Mouse (Mus musculus): ENCODE results near the gene Kncn.

The Kncn gene

GRCm38 (mm10) chr4:115884022-115884421, at the start of gene Kncn:
Gene Kncn, plus strand, starts transcription at chr4:115884400.
- DNase-seq (ENCODE audit: low spot score in 2 of 2) = no peak

- DNase-seq (ENCODE audit: low spot score in 2 of 2) = no peak
These were observed 48.6 kb upstream of the Kncn start for GRCm38 (mm10) chr4:115835576-115835975.

- DNase-seq (ENCODE audit: low spot score in 2 of 2) = no peak
These were observed 46.0 kb upstream of the Kncn start for GRCm38 (mm10) chr4:115838196-115838595.

- DNase-seq (ENCODE audit: low spot score in 2 of 2) = peak; percentile 87 to 92
These were observed 45.2 kb upstream of the Kncn start, which contains the start of gene Mknk1 for GRCm38 (mm10) chr4:115838696-115839641. Gene Mknk1, plus strand, starts transcription at chr4:115839198.

- no peak for DNase-seq (ENCODE audit: low spot score in 2 of 2)
These were observed 44.2 kb upstream of the Kncn start for GRCm38 (mm10) chr4:115839956-115840355.

GRCm38 (mm10) chr4:115840842-115841241, 43.4 kb upstream of the Kncn start:
- no peak for DNase-seq (ENCODE audit: low spot score in 2 of 2)

GRCm38 (mm10) chr4:115846656-115847055, 37.5 kb upstream of the Kncn start:
- DNase-seq (ENCODE audit: low spot score in 2 of 2) = no peak

GRCm38 (mm10) chr4:115847377-115847776, 36.8 kb upstream of the Kncn start:
- no peak for DNase-seq (ENCODE audit: low spot score in 2 of 2)

GRCm38 (mm10) chr4:115848083-115848482, 36.1 kb upstream of the Kncn start:
- no peak for DNase-seq (ENCODE audit: low spot score in 2 of 2)

GRCm38 (mm10) chr4:115848990-115849677, 35.1 kb upstream of the Kncn start:
- peak; percentile 49 to 55 for DNase-seq (ENCODE audit: low spot score in 2 of 2)

GRCm38 (mm10) chr4:115850111-115850510, 34.1 kb upstream of the Kncn start:
- no peak for DNase-seq (ENCODE audit: low spot score in 2 of 2)

- DNase-seq (ENCODE audit: low spot score in 2 of 2) = no peak
These were observed 33.6 kb upstream of the Kncn start for GRCm38 (mm10) chr4:115850631-115851030.

- no peak for DNase-seq (ENCODE audit: low spot score in 2 of 2)
These were observed 32.6 kb upstream of the Kncn start for GRCm38 (mm10) chr4:115851569-115851968.

- no peak for DNase-seq (ENCODE audit: low spot score in 2 of 2)
These were observed 29.1 kb upstream of the Kncn start for GRCm38 (mm10) chr4:115855100-115855499.

- no peak for DNase-seq (ENCODE audit: low spot score in 2 of 2)
These were observed 28.6 kb upstream of the Kncn start for GRCm38 (mm10) chr4:115855609-115856008.

GRCm38 (mm10) chr4:115856282-115856681, 27.9 kb upstream of the Kncn start:
- DNase-seq (ENCODE audit: low spot score in 2 of 2) = no peak

- no peak for DNase-seq (ENCODE audit: low spot score in 2 of 2)
These were observed 26.8 kb upstream of the Kncn start for GRCm38 (mm10) chr4:115857293-115857883.

GRCm38 (mm10) chr4:115863352-115863751, 20.8 kb upstream of the Kncn start:
- no peak for DNase-seq (ENCODE audit: low spot score in 2 of 2)

- DNase-seq (ENCODE audit: low spot score in 2 of 2) = no peak
These were observed 20.3 kb upstream of the Kncn start for GRCm38 (mm10) chr4:115863880-115864279.

- no peak for DNase-seq (ENCODE audit: low spot score in 2 of 2)
These were observed 14.5 kb upstream of the Kncn start for GRCm38 (mm10) chr4:115869512-115870210.

- no peak for DNase-seq (ENCODE audit: low spot score in 2 of 2)
These were observed 11.0 kb upstream of the Kncn start for GRCm38 (mm10) chr4:115873231-115873630.

- no peak for DNase-seq (ENCODE audit: low spot score in 2 of 2)
These were observed 6.0 kb upstream of the Kncn start for GRCm38 (mm10) chr4:115878216-115878678.
